Mouse (Mus musculus) ES-E14 (cell line): ENCODE measurements around the gene Slc37a1.

ENCODE experiments used
- CHD2 ChIP-seq: IDR thresholded peaks from 2 replicates; pipeline ENCODE4 v1.6.1; 2014; ENCODE audit warnings: mild to moderate bottlenecking, low read depth, low read length, inconsistent platforms
- HCFC1 ChIP-seq: IDR thresholded peaks from 2 replicates; pipeline ENCODE4 v1.6.1; 2012; ENCODE audit warnings: low read length, inconsistent platforms, borderline replicate concordance; ENCODE audit not compliant: insufficient read depth
- ZC3H11A ChIP-seq: IDR thresholded peaks from 2 replicates; pipeline ENCODE4 v1.6.1; 2012; ENCODE audit warnings: low read depth, mild to moderate bottlenecking, inconsistent platforms, low read length, borderline replicate concordance
- ZNF384 ChIP-seq: IDR thresholded peaks from 2 replicates; pipeline ENCODE4 v1.6.1; 2012; ENCODE audit warnings: low read depth, low read length, inconsistent platforms

GRCm38 (mm10) chr17:31348129-31348528 is 61.5 kb downstream of the Slc37a1 start:
- TF ChIP-seq HCFC1 = no peak
- TF ChIP-seq ZNF384 = no peak
- TF ChIP-seq CHD2 = no peak
- no peak for TF ChIP-seq ZC3H11A
